Mouse (Mus musculus) bone marrow macrophage, adult 2 months (primary cell): ENCODE measurements around the gene Myo5a.

Experiments
- CTCF ChIP-seq: IDR thresholded peaks from 2 replicates; pipeline ENCODE4 v1.5.1; 2012; ENCODE audit warnings: low read depth, mild to moderate bottlenecking, low read length, moderate library complexity
- POLR2A ChIP-seq: IDR thresholded peaks from 2 replicates; pipeline ENCODE4 v1.6.1; 2012; ENCODE audit warnings: mild to moderate bottlenecking, low read depth, low read length, borderline replicate concordance

GRCm38 (mm10) chr9:75022546-75022945, 48.3 kb upstream of the Myo5a start:
- TF ChIP-seq CTCF = no peak
- TF ChIP-seq POLR2A = no peak
